ENCODE assay signal across 16 mouse cellular contexts in the genomic region with DNA sequence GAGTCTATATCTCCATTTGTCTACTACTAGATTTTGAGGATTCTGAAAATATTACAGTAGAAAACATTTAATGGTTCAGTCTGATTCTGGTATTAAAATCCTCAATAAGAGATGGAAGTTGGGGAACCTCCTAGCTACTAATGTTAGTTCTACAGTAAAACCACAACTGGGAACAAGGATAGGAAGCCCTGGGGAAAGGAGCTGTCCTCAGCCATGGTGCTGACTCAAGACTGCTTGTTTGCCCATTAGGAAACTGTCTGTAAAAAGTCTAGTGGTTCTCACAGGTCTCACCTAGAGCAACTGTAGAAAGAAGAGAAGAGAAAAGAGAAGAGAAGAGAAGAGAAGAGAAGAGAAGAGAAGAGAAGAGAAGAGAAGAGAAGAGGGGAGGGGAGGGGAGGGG.
A peak's percentile ranks its signal among the peaks of the same experiment; 100 is the strongest.
DNase-seq lines count a peak whose midpoint lies in the region; ATAC-seq and TF ChIP-seq lines count a peak whose summit lies in the region.
"Had no signal": no experiment of that assay in that cellular context is flagged by ENCODE, and none has a peak within 500 bp of the region (broad histone marks: within the 10 kb centered on the region; RNA-seq: fewer than 3 reads in every experiment).

No protein-coding gene starts in this region.

- no peak overlapping the region for H3K27ac ChIP-seq in embryonic facial prominence, embryonic 11.5 days (replicated peaks; ENCODE audit: low read depth, low read length)
- H3K27ac ChIP-seq in thymus, adult 2 months (ENCODE audit: control insufficient read depth, insufficient read depth, low read length) = no peak overlapping the region
- H3K27ac ChIP-seq: embryonic facial prominence, embryonic 15.5 days; limb, embryonic 15.5 days; macrophage had no signal

- H3K36me3 ChIP-seq in embryonic facial prominence, embryonic 11.5 days (replicated peaks; ENCODE audit: control insufficient read depth, insufficient read depth, low read depth, low read length) = no peaks in the 10 kb centered on the region
- H3K36me3 ChIP-seq in thymus, adult 2 months (ENCODE audit: control insufficient read depth, insufficient read depth, low read length) = no peaks in the 10 kb centered on the region
- H3K36me3 ChIP-seq: embryonic facial prominence, embryonic 15.5 days; G1E; limb, embryonic 15.5 days had no signal

- no peak for ATAC-seq in embryonic facial prominence, embryonic 11.5 days (replicated peaks; ENCODE audit: insufficient number of reproducible peaks, low FRiP score, low TSS enrichment, low read depth)
- ATAC-seq: forebrain, embryonic 16.5 days had no signal

- TF ChIP-seq POLR2A in thymus, adult 2 months (IDR thresholded peaks at IDR 0.05; ENCODE audit: control insufficient read depth, extremely low read depth, insufficient read depth, low read length, poor library complexity) = no peak

- H3K27me3 ChIP-seq in embryonic facial prominence, embryonic 11.5 days (ENCODE audit: control insufficient read depth, insufficient read depth, low read length) = no peaks in the 10 kb centered on the region
- no peaks in the 10 kb centered on the region for H3K27me3 ChIP-seq in thymus, adult 2 months (ENCODE audit: control insufficient read depth, insufficient read depth, low read length)
- H3K27me3 ChIP-seq: embryonic facial prominence, embryonic 15.5 days; limb, embryonic 15.5 days had no signal

- H3K9me3 ChIP-seq in embryonic facial prominence, embryonic 11.5 days (replicated peaks; ENCODE audit: control insufficient read depth, low read length) = no peaks in the 10 kb centered on the region
- H3K9me3 ChIP-seq: embryonic facial prominence, embryonic 15.5 days; G1E; limb, embryonic 15.5 days had no signal

- peak; percentile 51 for DNase-seq in adrenal gland, postnatal 14 days
- no peak for DNase-seq in adrenal gland, adult 18-20 months (ENCODE audit: low spot score in 2 of 2)
- peak; percentile 74 to 76 for DNase-seq in kidney, postnatal 4 days
- DNase-seq in kidney, adult 11 months = no peak
- peak; percentile 20 for DNase-seq in 416B (ENCODE audit: low read depth)
- peak; percentile 72 for DNase-seq in embryonic facial prominence, embryonic 11.5 days (ENCODE audit: low spot score)
- no peak for DNase-seq in layer of hippocampus, postnatal 36 days
- no peak for DNase-seq in thymus, adult 2 months
- DNase-seq: gastrocnemius, postnatal 36 days; kidney, adult 8-10 months; thymus, postnatal 14 days had no signal

- no peak overlapping the region for H3K9ac ChIP-seq in embryonic facial prominence, embryonic 11.5 days (replicated peaks; ENCODE audit: low read length)
- H3K9ac ChIP-seq: embryonic facial prominence, embryonic 15.5 days; limb, embryonic 15.5 days had no signal

- no peaks in the 10 kb centered on the region for H3K4me1 ChIP-seq in embryonic facial prominence, embryonic 11.5 days (ENCODE audit: control insufficient read depth, insufficient read depth, low read length)
- H3K4me1 ChIP-seq in thymus, adult 2 months (replicated peaks; ENCODE audit: control insufficient read depth, insufficient read depth, low read length) = no peaks in the 10 kb centered on the region
- H3K4me1 ChIP-seq: embryonic facial prominence, embryonic 15.5 days; limb, embryonic 15.5 days had no signal

- no peak for TF ChIP-seq CTCF in thymus, adult 2 months (IDR thresholded peaks at IDR 0.05; ENCODE audit: borderline replicate concordance, control insufficient read depth, extremely low read depth, insufficient read depth, low read length, poor library complexity)

- no peak overlapping the region for H3K4me3 ChIP-seq in embryonic facial prominence, embryonic 11.5 days (ENCODE audit: low read depth, low read length)
- no peak overlapping the region for H3K4me3 ChIP-seq in thymus, adult 2 months (ENCODE audit: control insufficient read depth, insufficient read depth, low read length)
- H3K4me3 ChIP-seq: embryonic facial prominence, embryonic 15.5 days; limb, embryonic 15.5 days had no signal

- H3K4me2 ChIP-seq in embryonic facial prominence, embryonic 11.5 days (ENCODE audit: low read depth, low read length) = no peak overlapping the region
- H3K4me2 ChIP-seq: embryonic facial prominence, embryonic 15.5 days; limb, embryonic 15.5 days had no signal

Comparison
In these comparisons a context has a peak if more than half of its experiments do, and no peak if none do; other contexts are left out.
1. DNase-seq: peak in adrenal gland, postnatal 14 days (single experiment), kidney, postnatal 4 days (2 of 2), 416B (single experiment) and embryonic facial prominence, embryonic 11.5 days (single experiment); none in adrenal gland, adult 18-20 months (0 of 2), kidney, adult 11 months (single experiment), layer of hippocampus, postnatal 36 days (0 of 2) and thymus, adult 2 months (single experiment).